Mouse (Mus musculus) heart, postnatal 36 days (tissue): Measurements from ENCODE around the gene Cacng3. TPM values are rescaled to one million over a fixed set of nuclear protein-coding genes. Genes with fewer than 3 reads are reported as not detected.

Experiments used
- DNase-seq, 2 experiments: peaks; one replicate each; pipeline ENCODE4 v3.0.0; 2021 to 2022
- intact Hi-C: fragments of 180-260 bp; cut with DNase I; formaldehyde crosslinking; loops from one replicate; pipeline ENCODE4 v1.15.1; 2025
- total RNA-seq, 2 experiments: library from RNA; stranded (reverse); gene quantifications; 2 replicates each; pipeline ENCODE4 v1.2.3; 2021

Gene Cacng3
- total RNA-seq, 2 experiments from 2014 or later: not detected

DNA sequence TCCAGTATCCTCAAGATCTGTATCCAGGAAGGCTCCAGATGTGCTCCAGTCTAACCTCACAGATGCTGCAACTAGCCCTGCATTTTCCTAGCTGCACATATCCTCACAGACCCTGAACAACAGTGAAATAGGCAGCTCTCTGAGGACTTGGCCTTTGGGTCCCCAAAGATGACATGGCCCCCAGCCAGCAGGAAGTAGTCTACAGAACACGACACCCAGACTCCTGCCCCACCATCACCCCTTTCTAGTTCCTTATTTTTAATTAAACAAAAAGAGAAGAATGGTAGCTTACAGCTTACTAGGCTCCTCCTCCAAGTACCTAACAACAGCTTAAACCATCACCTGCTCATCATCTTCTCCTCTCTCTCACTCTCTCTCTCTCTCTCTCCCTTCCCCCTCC, 143.4 kb downstream of the Cacng3 start:
- DNase-seq: no peak
- intact Hi-C loops: no loop called here

DNA sequence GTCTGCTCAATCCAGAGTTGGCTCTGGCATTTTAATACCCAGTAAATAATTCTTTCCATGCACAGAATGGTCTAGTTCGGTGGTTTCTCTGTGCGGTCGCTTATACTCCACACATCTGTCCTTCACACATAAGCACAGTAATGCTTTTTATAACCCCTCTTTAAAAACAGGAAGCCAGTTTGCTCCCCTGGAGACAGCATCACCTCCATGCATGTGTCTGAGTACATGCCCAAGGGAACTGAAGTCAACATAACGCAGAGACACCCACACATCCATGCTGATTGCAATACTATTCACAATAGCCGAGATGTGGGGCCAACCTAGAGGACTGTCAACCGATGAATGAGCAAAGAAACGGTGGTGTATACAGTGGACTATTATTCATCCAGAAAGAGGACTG, 147.3 kb downstream of the Cacng3 start:
- intact Hi-C loops: no loop called here
- DNase-seq: no peak
